Mouse (Mus musculus) thymus, postnatal 14 days (tissue): Measurements from ENCODE around the gene Igbp1.

Source experiments
- DNase-seq: peaks from one replicate; pipeline ENCODE4 v3.0.0; 2021

Gene Igbp1

GRCm38 (mm10) chrX:100494068-100494978, at the start of gene Igbp1:
Gene Igbp1 (plus strand): TSS chrX:100494291.
- peak; percentile 61 for DNase-seq

- DNase-seq, result no peak
Measured at GRCm38 (mm10) chrX:100468047-100468446, 26.0 kb upstream of the Igbp1 start.

DNA sequence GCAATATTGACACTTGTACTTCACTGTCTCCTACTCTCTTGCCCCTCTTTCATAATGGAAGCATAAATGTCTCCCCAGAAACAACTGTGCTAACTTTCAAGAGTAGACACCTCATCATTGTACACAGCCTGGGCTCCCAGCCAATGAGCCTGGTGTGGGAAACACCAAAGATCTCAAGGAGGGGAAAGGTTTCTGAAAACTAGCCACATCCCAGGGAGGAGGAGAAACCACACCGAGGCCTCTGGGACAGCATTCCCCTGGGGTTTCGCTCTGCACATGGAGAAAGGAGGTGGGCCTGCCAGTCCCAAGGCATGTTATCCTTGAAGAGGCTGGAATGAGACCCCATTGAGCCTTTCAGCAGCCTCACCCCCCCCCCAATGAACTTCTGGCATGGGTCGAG, 24.0 kb upstream of the Igbp1 start:
- DNase-seq, result no peak

- no peak for DNase-seq
Measured at GRCm38 (mm10) chrX:100471491-100471890, 22.6 kb upstream of the Igbp1 start.

DNA sequence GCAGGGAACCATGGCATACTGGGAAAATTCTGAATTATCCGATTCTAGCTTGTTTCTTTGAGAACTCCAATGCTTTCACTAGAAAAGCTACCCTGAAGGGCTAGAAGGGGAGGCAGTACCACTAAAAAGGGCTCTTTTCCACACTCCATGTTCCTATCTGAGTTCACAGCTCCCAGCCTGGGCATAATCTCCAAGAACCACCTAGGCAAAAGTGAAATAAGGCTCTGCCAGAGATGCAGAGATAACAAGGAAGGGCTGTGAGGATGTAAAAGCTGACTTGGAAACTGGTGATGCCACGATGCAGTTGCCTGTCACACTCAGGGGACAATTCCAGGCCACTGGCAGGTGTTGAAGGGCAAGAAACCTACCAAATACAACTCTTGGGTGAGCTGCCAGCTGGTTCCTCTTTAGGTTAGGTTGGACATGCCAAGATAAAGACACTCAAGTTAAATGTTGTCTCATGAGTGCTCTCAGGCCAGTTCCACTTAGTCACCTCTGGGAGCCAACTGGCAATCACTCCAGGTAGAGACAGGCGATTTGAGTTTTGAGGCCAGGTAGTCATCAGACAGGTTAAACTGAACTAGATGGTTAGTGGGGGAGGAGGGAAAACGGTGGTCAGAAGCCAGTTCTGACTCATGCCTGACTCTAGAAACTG, 18.4 kb upstream of the Igbp1 start:
- no peak for DNase-seq

DNA sequence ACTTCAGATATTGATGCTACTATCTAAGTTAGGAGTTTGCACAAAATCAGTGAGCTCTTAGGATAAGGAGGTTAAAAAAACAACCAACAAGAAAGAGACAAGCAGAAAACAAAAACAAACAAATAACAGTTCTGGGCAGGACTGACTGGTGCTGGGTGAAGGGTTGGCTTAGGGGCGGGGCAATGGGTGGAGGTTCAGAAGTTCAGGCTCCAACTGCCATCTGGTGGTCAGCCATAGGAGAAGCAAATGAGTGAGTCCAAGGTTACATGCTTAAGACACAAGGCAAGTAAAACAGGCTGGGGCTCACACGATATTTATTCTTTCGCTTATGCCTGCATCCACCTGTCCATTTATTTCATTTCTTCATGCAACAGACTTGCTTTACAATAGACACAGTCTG, 13.8 kb upstream of the Igbp1 start:
- DNase-seq, result peak; percentile 57

- DNase-seq, result no peak
Measured at GRCm38 (mm10) chrX:100493500-100494067, 507 bp upstream of the Igbp1 start.

GRCm38 (mm10) chrX:100504175-100504851, 10.2 kb downstream of the Igbp1 start:
- no peak for DNase-seq

DNA sequence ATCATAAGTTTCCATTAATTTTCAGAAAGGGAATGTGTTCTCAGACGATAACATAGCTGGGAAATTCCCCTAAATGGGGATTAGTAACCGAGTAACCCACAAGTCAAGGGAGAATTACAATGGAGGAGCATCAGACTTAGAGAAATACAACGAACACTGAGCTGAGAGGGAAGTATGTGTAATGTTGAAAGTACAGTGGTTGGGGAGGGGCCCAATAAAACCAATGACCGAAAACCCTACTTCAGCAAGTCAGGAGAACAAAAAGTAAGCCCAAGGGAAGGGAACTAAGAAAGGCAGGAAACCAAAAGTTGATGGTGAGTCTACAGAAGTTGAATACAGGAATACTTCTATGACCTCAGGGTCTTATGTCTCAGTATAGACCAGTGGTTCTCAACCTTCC, 14.1 kb downstream of the Igbp1 start:
- no peak for DNase-seq

DNA sequence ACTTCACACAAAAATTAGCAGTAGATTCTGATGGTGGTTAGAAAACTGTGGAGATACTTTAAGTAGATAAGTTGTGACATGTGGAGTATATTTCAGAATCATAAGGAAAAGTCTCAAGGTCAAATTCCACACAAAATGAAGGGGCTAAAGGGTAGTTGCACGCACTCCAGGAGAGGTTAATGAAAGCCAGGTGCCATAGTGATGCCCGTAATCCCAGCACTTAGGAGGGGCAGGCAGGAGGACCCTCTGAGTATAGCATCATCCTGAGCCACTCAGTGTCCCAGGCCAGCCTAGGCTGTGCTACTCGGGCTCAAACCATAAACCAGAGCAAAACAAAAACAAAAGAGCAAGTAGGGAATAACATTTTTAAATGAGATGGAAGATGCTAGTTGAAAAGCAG, 15.8 kb downstream of the Igbp1 start:
- no peak for DNase-seq

- no peak for DNase-seq
Measured at GRCm38 (mm10) chrX:100516683-100517082, 22.6 kb downstream of the Igbp1 start.

DNA sequence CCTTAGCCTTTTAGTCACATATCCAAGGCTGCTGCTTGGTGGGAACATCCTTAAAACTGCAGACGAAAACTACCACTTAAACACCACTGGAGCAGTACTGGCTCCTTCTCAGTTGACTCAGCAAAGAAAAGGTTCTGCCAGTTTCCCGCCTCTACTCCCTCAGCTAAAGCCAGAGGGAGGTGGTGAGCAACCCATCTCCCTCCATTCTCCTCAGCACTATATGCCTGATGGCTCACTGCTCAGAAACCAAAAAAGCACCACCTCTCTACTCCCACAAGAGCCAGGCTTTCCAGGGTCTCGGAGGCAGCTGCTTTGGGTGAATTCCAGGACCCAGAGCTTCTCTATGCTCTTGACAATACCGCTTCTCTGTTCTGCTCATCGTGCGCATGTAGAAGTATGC, 23.5 kb downstream of the Igbp1 start:
- no peak for DNase-seq

GRCm38 (mm10) chrX:100518532-100518931, 24.4 kb downstream of the Igbp1 start:
- DNase-seq, result no peak

DNA sequence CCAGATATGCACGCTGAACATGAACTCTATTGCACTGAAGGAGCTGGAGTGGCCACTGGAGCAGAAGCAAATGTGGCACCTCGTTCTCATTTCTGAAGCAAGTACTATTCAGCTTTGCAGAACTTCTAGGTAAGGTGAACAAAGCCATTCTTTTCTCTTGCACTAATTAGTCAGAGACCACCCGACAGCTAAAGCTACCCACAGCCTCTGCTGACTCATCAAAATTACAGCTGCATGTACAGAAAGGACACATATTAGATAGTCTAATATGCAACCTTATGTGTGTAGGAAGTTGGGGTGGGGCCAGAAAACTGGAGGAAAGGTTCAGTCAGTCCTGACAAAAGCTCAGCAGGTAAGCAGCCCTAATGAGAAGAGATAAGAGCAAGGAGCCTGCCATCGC, 30.4 kb downstream of the Igbp1 start, which contains the start of gene Dgat2l6:
Gene Dgat2l6 (plus strand): TSS at position 368 of the 400 bp plus-strand sequence.
- no peak for DNase-seq

DNA sequence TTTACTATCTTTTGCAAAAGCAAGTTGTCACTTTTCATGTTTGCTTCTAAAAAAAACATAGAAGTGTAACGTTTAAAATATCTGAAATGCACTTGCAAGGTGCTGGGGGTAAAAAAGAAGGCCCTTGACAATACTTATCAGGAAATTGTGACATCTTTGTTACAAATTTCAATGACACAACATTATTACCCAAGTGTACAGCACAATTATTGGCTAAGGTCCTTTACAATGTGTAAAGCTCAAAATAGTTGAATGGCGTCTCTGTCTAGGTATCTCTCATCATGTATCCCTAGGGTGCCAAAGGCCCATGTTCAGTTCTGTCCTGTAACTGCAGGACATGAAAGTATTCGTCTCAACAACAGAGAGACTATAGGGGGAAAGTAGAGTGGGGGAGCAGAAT, 61.9 kb downstream of the Igbp1 start:
- no peak for DNase-seq

DNA sequence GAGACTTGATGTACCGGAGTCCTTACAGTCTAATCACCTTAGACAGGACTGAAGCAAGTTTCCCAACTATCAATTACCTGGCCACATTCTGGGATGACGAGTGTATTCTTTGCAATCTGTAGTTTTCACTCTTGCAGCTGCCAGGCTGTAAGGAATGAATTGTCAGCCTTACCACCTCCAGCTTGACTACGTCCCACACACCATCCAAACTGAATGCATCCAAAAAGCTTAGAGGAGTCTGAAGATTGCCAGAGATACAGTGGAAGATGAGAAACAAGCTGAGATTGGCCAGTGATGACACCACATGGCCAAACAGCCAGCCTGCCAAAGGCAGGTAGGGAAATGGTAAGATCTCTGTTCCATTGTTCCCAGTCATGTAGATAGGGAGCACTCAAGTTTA, 71.6 kb downstream of the Igbp1 start:
- no peak for DNase-seq
